ENCODE assay signal across 7 mouse cellular contexts in the genomic region with DNA sequence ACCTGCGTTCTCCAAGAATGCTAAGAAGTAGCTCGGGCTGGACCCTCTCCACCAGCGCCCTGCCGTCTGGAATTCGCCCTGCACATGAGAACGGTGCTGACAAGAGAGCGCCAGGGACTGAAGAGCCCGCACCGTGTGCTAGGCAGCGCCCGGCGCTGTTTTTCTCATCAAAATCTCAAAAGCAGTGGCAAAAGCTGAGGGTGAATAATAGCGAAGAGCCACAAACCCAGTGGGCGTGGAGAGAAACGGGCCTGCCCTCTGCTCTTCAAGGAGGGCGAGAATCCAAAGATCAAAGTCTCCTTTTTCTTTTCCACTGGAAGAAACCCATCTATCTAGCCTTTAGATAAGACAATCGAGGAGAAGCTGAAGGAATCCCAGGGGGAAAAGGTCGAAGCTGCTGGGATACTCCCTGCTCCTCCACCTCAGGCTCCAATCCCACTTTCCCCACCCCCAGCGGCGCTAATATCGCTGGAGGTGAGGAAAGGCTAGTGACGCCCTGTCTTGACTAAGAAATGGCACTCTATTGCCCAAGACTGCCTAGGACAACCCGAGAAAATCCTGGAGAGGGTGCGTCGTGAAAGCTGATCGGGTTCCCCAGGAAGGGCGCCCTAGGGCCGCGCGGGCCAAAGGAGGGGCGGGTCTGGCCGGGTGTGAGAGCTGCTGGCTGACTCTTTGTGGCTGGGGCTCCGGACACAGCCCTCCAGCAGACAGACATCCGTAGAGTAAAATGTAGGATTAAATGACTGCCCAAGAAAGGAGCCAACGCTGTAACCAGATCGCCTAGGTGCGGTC. TPM values are rescaled to one million over a fixed set of nuclear protein-coding genes. Genes with fewer than 3 reads are reported as not detected.
A peak's percentile ranks its signal among the peaks of the same experiment; 100 is the strongest.
DNase-seq lines count a peak whose midpoint lies in the region; ATAC-seq and TF ChIP-seq lines count a peak whose summit lies in the region.

No protein-coding gene starts in this region.

- peaks cover 49% of the 10 kb centered on the region for H3K4me1 ChIP-seq in embryonic facial prominence, embryonic 15.5 days
- H3K4me1 ChIP-seq in intestine, embryonic 16.5 days (ENCODE audit: control insufficient read depth, insufficient read depth, low read length), result peaks cover 26% of the 10 kb centered on the region

- 0 out of 2 replicates have a peak, but pooled peaks have one; percentile 5 for ATAC-seq in embryonic facial prominence, embryonic 15.5 days (ENCODE audit: insufficient number of reproducible peaks, low FRiP score, low TSS enrichment, low read depth)
- ATAC-seq in intestine, embryonic 16.5 days, result peak; percentile 72
- no peak for ATAC-seq in monocyte, adult 5-6 weeks (replicated peaks; ENCODE audit: insufficient number of reproducible peaks, low FRiP score, low TSS enrichment, poor library complexity, severe bottlenecking)

- peak overlapping the region; percentile 16; the same call in 1 of the 2 replicates for H3K9ac ChIP-seq in embryonic facial prominence, embryonic 15.5 days
- peak overlapping the region; percentile 38 for H3K9ac ChIP-seq in intestine, embryonic 16.5 days (ENCODE audit: low read depth, low read length)

- H3K36me3 ChIP-seq in embryonic facial prominence, embryonic 15.5 days, result no peaks in the 10 kb centered on the region
- no peaks in the 10 kb centered on the region for H3K36me3 ChIP-seq in intestine, embryonic 16.5 days (ENCODE audit: control insufficient read depth, insufficient read depth, low read length)

- H3K27ac ChIP-seq in embryonic facial prominence, embryonic 15.5 days (replicated peaks), result peak overlapping the region; percentile 52
- H3K27ac ChIP-seq in intestine, embryonic 16.5 days (ENCODE audit: low read length), result no peak overlapping the region

- H3K27me3 ChIP-seq in embryonic facial prominence, embryonic 15.5 days, result peaks cover 68% of the 10 kb centered on the region
- peaks cover 88% of the 10 kb centered on the region for H3K27me3 ChIP-seq in intestine, embryonic 16.5 days (replicated peaks; ENCODE audit: control insufficient read depth, insufficient read depth, low read length)

- H3K9me3 ChIP-seq in embryonic facial prominence, embryonic 15.5 days (replicated peaks), result no peaks in the 10 kb centered on the region
- no peaks in the 10 kb centered on the region for H3K9me3 ChIP-seq in intestine, embryonic 16.5 days (ENCODE audit: control insufficient read depth, low read length)

- peak overlapping the region; percentile 89 for H3K4me2 ChIP-seq in embryonic facial prominence, embryonic 15.5 days (replicated peaks)
- peak overlapping the region; percentile 66 for H3K4me2 ChIP-seq in intestine, embryonic 16.5 days (ENCODE audit: low read depth, low read length)

- no peak for TF ChIP-seq POLR2A in brain, embryonic 14.5 days (IDR thresholded peaks at IDR 0.05; ENCODE audit: borderline replicate concordance, extremely low read depth, insufficient read depth, insufficient read length, poor library complexity, severe bottlenecking)

- peak; percentile 76 for DNase-seq in brain, embryonic 14.5 days (ENCODE audit: low read depth)
- DNase-seq in lung, postnatal 36 days, result peak; percentile 6
- no peak for DNase-seq in left cerebral cortex, adult 11 months (ENCODE audit: low spot score)
- DNase-seq in cerebellum, postnatal 25 days, result no peak

- TF ChIP-seq CTCF in brain, embryonic 14.5 days (IDR thresholded peaks at IDR 0.05; ENCODE audit: borderline replicate concordance, extremely low read depth, insufficient read depth, insufficient read length), result peak; percentile 22; the same call in 1 of the 2 replicates

- H3K4me3 ChIP-seq in embryonic facial prominence, embryonic 15.5 days (replicated peaks), result peak overlapping the region; percentile 41
- H3K4me3 ChIP-seq in intestine, embryonic 16.5 days (ENCODE audit: low read length), result peak overlapping the region; percentile 42

- 2% methylated on average over 37 of the region's 37 CpGs for WGBS in embryonic facial prominence, embryonic 15.5 days
- under 1% methylated on average over 37 of the region's 37 CpGs for WGBS in intestine, embryonic 16.5 days

RNA-seq across cellular contexts. Expression of a gene that starts 3.0 kb away (rescaled TPM):
- polyA plus RNA-seq in brain, embryonic 14.5 days (2012; rRNA removed), result 60.2 and 78.5 TPM in 2 replicates
- polyA plus RNA-seq in embryonic facial prominence, embryonic 15.5 days (2015; fragmentation: Nextera tagmentation; extraction: Ambion mirVana), result 225 and 386 TPM in 2 replicates
- 0.33 and 0.53 TPM in 2 replicates for polyA plus RNA-seq in intestine, embryonic 16.5 days (2015; fragmentation: Nextera tagmentation; extraction: Ambion mirVana)
- total RNA-seq in monocyte, adult 5-6 weeks (2017), result 1.1 TPM in 1 of 3 replicates, not detected in the others

RNA-seq across cellular contexts. Expression of a gene that starts 37.5 kb away (rescaled TPM):
- polyA plus RNA-seq in brain, embryonic 14.5 days (2012; rRNA removed), result 57.7 and 79.8 TPM in 2 replicates
- 52.6 and 60.8 TPM in 2 replicates for polyA plus RNA-seq in embryonic facial prominence, embryonic 15.5 days (2015; fragmentation: Nextera tagmentation; extraction: Ambion mirVana)
- 47.5 and 51.6 TPM in 2 replicates for polyA plus RNA-seq in intestine, embryonic 16.5 days (2015; fragmentation: Nextera tagmentation; extraction: Ambion mirVana)
- 4.1 to 9.3 TPM (median 4.1 TPM) in 3 replicates for total RNA-seq in monocyte, adult 5-6 weeks (2017)

Comparison
In these comparisons a context has a peak if more than half of its experiments do, and no peak if none do; other contexts are left out.
1. DNase-seq: peak in brain, embryonic 14.5 days (single experiment) and lung, postnatal 36 days (single experiment); none in left cerebral cortex, adult 11 months (single experiment) and cerebellum, postnatal 25 days (0 of 2).
2. RNA of a gene that starts 3.0 kb away (polyA plus RNA-seq): 225 to 386 TPM in embryonic facial prominence, embryonic 15.5 days and 60.2 to 78.5 TPM in brain, embryonic 14.5 days; 0.33 to 0.53 TPM in intestine, embryonic 16.5 days; every median in the first group is over 10 times any median in the second.